Mouse (Mus musculus) myocyte (in vitro differentiated cells): ENCODE measurements around the gene Tbx6.

Experiments used
- CEBPB ChIP-seq: IDR thresholded peaks from 2 replicates; pipeline ENCODE4 v1.6.1; 2011; ENCODE audit warnings: mild to moderate bottlenecking, moderate library complexity; ENCODE audit not compliant: poor library complexity, insufficient read depth, severe bottlenecking
- MYOG ChIP-seq, 3 experiments: IDR thresholded peaks; one replicate each; pipeline ENCODE4 v1.6.1; 2011; ENCODE audit warnings: control low read depth in 2 of 3, low read depth in 2 of 3, mild to moderate bottlenecking in 2 of 3; ENCODE audit not compliant: insufficient read length in 2 of 3, control insufficient read depth in 1 of 3, insufficient read depth in 1 of 3
- POLR2A ChIP-seq: IDR thresholded peaks from one replicate; pipeline ENCODE4 v1.6.1; 2011; ENCODE audit warnings: low read depth, mild to moderate bottlenecking, control low read depth, moderate library complexity; ENCODE audit not compliant: insufficient read length
- POLR2AphosphoS2 ChIP-seq: IDR thresholded peaks from one replicate; pipeline ENCODE4 v1.6.1; 2011; ENCODE audit warnings: low read depth, control low read depth; ENCODE audit not compliant: insufficient read length
- TCF3 ChIP-seq: IDR thresholded peaks from one replicate; pipeline ENCODE4 v1.6.1; 2011; ENCODE audit warnings: low read depth, control low read depth; ENCODE audit not compliant: insufficient read length
- USF1 ChIP-seq: IDR thresholded peaks from one replicate; pipeline ENCODE4 v1.6.1; 2011; ENCODE audit warnings: low read depth, mild to moderate bottlenecking, control low read depth, moderate library complexity

GRCm38 (mm10) chr7:126786142-126786541, 4.9 kb downstream of the Tbx6 start:
- TF ChIP-seq POLR2A = no peak
- no peak for TF ChIP-seq CEBPB
- no peak for TF ChIP-seq TCF3
- no peak for TF ChIP-seq MYOG (IDR thresholded peaks at IDR 0.05; ENCODE audit: control insufficient read depth in 1 of 3, insufficient read depth in 1 of 3, insufficient read length in 2 of 3, low read depth in 2 of 3)
- no peak for TF ChIP-seq POLR2AphosphoS2
- no peak for TF ChIP-seq USF1
